Mouse (Mus musculus) thymus, adult 2 months (tissue): ENCODE measurements at regions not wholly inside any gene's neighbourhood (a gene's known extent, or its start where the extent isn't known, plus 50 kb on each side); places are given as distances from the start of the nearest gene placed in this dataset.

Source experiments
- CTCF ChIP-seq: fragments of 200-500 bp; IDR thresholded peaks from 2 replicates; pipeline ENCODE4 v1.5.1; 2012; ENCODE audit warnings: mild to moderate bottlenecking, control low read depth, low read length, moderate library complexity, borderline replicate concordance; ENCODE audit not compliant: control insufficient read depth, poor library complexity, insufficient read depth; ENCODE audit errors: extremely low read depth
- POLR2A ChIP-seq: fragments of 200-500 bp; IDR thresholded peaks from 2 replicates; pipeline ENCODE4 v1.6.1; 2012; ENCODE audit warnings: mild to moderate bottlenecking, low read length, control low read depth, moderate library complexity; ENCODE audit not compliant: control insufficient read depth, poor library complexity, insufficient read depth; ENCODE audit errors: extremely low read depth

DNA sequence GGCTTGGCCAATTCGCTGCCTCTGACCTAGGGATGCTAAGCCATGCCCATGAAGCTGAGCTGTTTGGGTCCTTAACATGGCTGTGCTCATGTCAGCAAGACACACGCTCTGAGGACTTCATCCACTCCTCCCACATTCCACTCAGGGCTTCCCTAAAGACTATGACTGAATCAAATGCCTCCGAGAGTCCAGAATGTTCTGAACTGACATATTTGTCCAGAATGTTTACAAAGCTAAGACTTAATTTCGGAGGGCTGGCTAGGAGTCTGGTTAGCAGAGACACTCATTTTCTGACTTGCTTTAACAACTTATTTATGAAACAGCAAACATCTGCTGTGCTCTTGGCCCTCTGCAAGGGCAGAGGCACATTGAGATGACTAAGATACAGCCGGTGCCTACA, 78.5 kb downstream of the Tmsb4x start:
- TF ChIP-seq POLR2A (no peak), CTCF (no peak)
